Mouse (Mus musculus) gastrocnemius, adult 2 months (tissue): Measurements from ENCODE around the gene Olfr478. TPM values are rescaled to one million over a fixed set of nuclear protein-coding genes. Genes with fewer than 3 reads are reported as not detected.
"Not testable (repeated sequence)": the region's sequence is repeated elsewhere in the genome, so short reads cannot be mapped to it uniquely, and the experiment has no call there.

ENCODE experiments used
- DNase-seq: peaks from one replicate; pipeline ENCODE4 v3.0.0; 2022
- H3K27ac ChIP-seq: fragments of 200-600 bp; 2 replicates; pipeline ENCODE4 v1.8.1; 2022; ENCODE audit warnings: mild to moderate bottlenecking
- H3K4me3 ChIP-seq: fragments of 200-600 bp; 2 replicates; pipeline ENCODE4 v1.8.1; 2022; ENCODE audit warnings: mild to moderate bottlenecking, moderate library complexity
- CTCF ChIP-seq: fragments of 200-600 bp; IDR thresholded peaks from 2 replicates; pipeline ENCODE4 v1.8.1; 2022; ENCODE audit warnings: antibody characterized with exemption, mild to moderate bottlenecking, moderate library complexity
- intact Hi-C: fragments of 180-260 bp; cut with DNase I; formaldehyde crosslinking; loops from one replicate; pipeline ENCODE4 v1.15.1; 2025
- long read RNA-seq, 2 experiments: library from polyadenylated mRNA; stranded (forward); transcript quantifications; one replicate each; pipeline ENCODE4 v2.0.0; 2021
- total RNA-seq, 2 experiments: library from RNA; stranded (reverse); gene quantifications; 2 replicates each; pipeline ENCODE4 v1.2.3; 2021

Gene Olfr478
- not detected for total RNA-seq
- long read RNA-seq, experiment 1: 0 reads
- long read RNA-seq, experiment 2: 0 reads

DNA sequence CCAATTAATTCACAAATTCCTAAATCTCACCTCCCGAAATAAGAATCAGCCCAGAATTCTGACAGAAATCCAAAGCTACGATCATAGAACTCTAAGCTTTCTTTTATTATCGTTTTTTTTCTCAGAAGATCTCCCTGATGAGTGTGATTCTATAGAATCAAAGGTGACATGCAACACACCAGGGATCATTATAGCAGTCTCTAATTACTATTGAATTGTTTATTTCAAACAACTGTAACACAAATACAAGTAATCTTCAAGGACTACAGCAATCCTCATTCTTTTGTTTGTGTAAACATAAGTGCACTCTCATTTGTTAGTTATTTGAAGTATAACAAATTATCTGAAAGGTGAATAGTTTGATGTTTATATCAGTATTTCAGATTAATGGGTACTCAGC, at the start of gene Olfr478:
Gene Olfr478, minus strand, starts transcription at position 101 of the 400 bp plus-strand sequence.
- Histone ChIP-seq H3K27ac (no peak within 1 kb of the TSS), H3K4me3 (no peak within 1 kb of the TSS)
- intact Hi-C loops: no loop called here
- TF ChIP-seq CTCF: no peak
- DNase-seq: no peak

DNA sequence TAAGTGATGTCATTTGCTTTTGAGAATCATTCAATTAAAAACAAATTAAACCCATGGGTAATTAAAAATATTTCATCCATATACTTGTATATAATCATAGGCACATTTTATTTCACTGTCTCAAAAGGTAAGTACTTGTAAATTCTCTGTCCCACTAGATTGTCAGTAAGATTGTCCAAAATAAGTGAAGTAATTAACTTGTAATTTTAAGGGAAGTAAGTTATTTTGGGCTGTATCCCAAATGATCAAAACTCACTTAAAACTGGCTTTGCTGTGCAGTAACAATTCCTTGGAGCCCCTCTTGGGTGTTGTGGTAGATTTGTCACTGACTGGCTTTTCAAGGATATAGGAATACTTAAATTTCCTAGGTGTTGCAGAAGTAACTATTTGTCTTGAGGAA, 45.8 kb upstream of the Olfr478 start, which contains the start of gene Olfr481:
Gene Olfr481, plus strand, starts transcription at position 301 of the 400 bp plus-strand sequence.
- TF ChIP-seq CTCF: no peak
- no peak for DNase-seq
- Histone ChIP-seq H3K27ac (no peak within 1 kb of the TSS), H3K4me3 (no peak within 1 kb of the TSS)
- intact Hi-C loops: no loop called here

DNA sequence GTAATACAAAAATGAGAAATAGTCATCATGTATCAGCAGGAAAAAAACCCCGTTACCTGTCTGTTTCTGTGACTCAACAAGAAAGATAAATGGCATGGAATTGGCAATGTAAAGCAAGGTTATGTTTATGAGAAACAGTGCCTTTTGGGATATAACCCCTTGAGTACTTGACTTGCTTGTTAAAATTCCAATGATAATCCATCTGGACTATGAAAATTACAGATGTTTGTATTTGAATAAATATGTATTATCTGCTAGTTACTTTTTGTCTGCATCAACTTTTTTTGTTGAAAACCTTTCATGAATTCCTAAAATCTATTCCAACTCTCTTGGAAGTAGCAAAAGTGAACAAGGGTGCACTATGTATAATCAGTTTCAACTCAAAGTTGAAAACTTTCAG, 33.5 kb upstream of the Olfr478 start, which contains the start of gene Olfr480:
Gene Olfr480, minus strand, starts transcription at position 101 of the 400 bp plus-strand sequence.
- no peak within 1 kb of the TSS for H3K4me3 ChIP-seq
- intact Hi-C loops: no loop called here
- no peak within 1 kb of the TSS for H3K27ac ChIP-seq
- TF ChIP-seq CTCF: no peak
- DNase-seq: no peak

DNA sequence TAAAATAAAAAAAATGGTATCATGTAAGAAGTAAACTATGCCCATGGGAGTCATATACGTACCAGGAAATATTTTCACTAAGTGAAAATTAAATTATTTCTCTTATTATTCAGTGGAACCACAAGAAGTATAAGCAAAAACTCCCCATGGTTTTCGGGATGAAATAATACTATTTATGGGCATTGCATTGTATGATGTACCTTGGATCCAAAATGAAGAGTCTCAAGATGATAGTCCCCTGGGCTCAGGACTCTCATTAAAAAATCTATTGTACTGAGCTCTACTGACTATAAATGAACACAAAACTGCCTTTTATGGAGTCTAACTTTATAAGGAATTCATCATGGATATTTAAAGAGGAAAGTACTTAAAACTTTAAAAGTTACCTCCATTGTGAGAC, 16.6 kb upstream of the Olfr478 start, which contains the start of gene Olfr479:
Gene Olfr479, plus strand, starts transcription at position 301 of the 400 bp plus-strand sequence.
- no peak for DNase-seq
- no peak within 1 kb of the TSS for H3K4me3 ChIP-seq
- intact Hi-C loops: no loop called here
- TF ChIP-seq CTCF: no peak
- H3K27ac ChIP-seq: no peak within 1 kb of the TSS

DNA sequence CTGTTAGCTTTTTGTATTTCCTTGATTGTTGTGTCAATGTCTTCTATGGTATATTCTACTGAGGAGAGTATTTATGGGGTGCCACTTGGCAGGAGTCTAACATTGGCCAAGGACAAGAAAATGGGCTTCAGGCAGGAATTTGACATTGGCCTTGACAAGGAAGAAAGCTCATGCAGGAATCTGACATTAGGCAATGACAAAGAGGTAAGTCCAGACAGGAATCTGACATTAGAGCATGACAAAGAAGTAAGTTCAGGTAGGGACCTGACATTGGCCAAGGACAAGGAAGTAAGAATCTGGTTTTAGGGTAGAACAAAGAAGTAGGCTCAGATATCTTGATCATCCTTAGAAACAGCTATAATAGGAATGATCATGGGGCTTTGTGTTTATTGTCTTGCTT, 19.5 kb downstream of the Olfr478 start:
- H3K4me3 ChIP-seq, H3K27ac ChIP-seq, intact Hi-C loops, DNase-seq: not testable (repeated sequence)

DNA sequence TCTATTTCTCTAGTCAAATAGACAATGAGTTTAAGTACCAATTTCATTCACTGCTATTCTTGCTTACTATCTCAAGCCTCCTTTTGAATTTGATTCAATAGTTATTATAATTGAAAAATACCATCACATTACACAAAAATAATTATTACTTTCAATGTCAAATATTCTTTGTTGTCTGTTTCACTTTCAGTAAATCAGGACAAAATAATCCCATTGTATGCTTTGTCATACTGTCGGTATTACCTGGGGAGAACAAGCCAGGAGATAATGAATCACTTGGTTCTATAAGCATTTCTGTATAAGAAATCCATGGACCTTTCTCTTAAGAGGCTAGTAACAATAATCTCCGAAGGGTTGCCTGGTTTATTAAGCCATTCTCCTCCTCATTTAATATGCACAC, 47.4 kb downstream of the Olfr478 start, which contains the start of gene Olfr477:
Gene Olfr477, plus strand, starts transcription at position 301 of the 400 bp plus-strand sequence.
- no peak within 1 kb of the TSS for H3K27ac ChIP-seq
- no peak within 1 kb of the TSS for H3K4me3 ChIP-seq
- no peak for DNase-seq
- TF ChIP-seq CTCF: no peak
- intact Hi-C loops: no loop called here

Other genes with a start within 250 kb of the Olfr478 start
- not detected for gene Ovch2, start 232.8 kb downstream of the Olfr478 start, total RNA-seq
- not detected for gene Olfr467, start 221.7 kb downstream of the Olfr478 start, total RNA-seq
- not detected for gene Olfr469, start 208.4 kb downstream of the Olfr478 start, total RNA-seq
- gene Olfr470, start 186.5 kb downstream of the Olfr478 start, total RNA-seq: not detected
- not detected for gene Olfr472, start 136.1 kb downstream of the Olfr478 start, total RNA-seq
- not detected for gene Olfr473, start 103.5 kb downstream of the Olfr478 start, total RNA-seq
- gene Olfr474, start 79.3 kb downstream of the Olfr478 start, total RNA-seq: not detected
- not detected for gene Olfr476, start 69.2 kb downstream of the Olfr478 start, total RNA-seq
- gene Olfr477, start 47.3 kb downstream of the Olfr478 start, total RNA-seq: not detected
- gene Olfr479, start 16.7 kb upstream of the Olfr478 start, total RNA-seq: not detected
- gene Olfr480, start 33.4 kb upstream of the Olfr478 start, total RNA-seq: not detected
- not detected for gene Olfr481, start 45.9 kb upstream of the Olfr478 start, total RNA-seq
- gene Olfr482, start 63.6 kb upstream of the Olfr478 start, total RNA-seq: under 1 TPM; 0.64 to 0.81 TPM
- not detected for gene Olfr483, start 66.9 kb upstream of the Olfr478 start, total RNA-seq
- not detected for gene Olfr484, start 93.5 kb upstream of the Olfr478 start, total RNA-seq
- not detected for gene Olfr485, start 125.9 kb upstream of the Olfr478 start, total RNA-seq
- gene Olfr486, start 138.8 kb upstream of the Olfr478 start, total RNA-seq: not detected
- gene Olfr487, start 180.6 kb upstream of the Olfr478 start, total RNA-seq: not detected
- not detected for gene Olfr488, start 224.4 kb upstream of the Olfr478 start, total RNA-seq